9 mouse cellular contexts compared by ENCODE assay signal in genomic region chr1:154688876-154689665, GRCm38 (mm10).
DNase-seq lines count a peak whose midpoint lies in the region; ATAC-seq and TF ChIP-seq lines count a peak whose summit lies in the region.
"Had no signal": no experiment of that assay in that cellular context is flagged by ENCODE, and none has a peak within 500 bp of the region (broad histone marks: within the 10 kb centered on the region; RNA-seq: fewer than 3 reads in every experiment).

No protein-coding gene starts in this region.

- DNase-seq in embryo, embryonic 11 days, result peak; percentile 5
- DNase-seq in embryo, embryonic 10.5 days (ENCODE audit: low spot score), result no peak
- DNase-seq in heart, adult 2 months, result no peak
- DNase-seq in embryonic facial prominence, embryonic 14.5 days (ENCODE audit: low spot score), result peak; percentile 28
- no peak for DNase-seq in urinary bladder, postnatal 10 days (ENCODE audit: low spot score)
- DNase-seq in ovary, postnatal 36 days (ENCODE audit: low spot score), result no peak
- DNase-seq: kidney, adult 2 months had no signal

- H3K27me3 ChIP-seq in heart, embryonic 16.5 days (ENCODE audit: control insufficient read depth, insufficient read depth, low read length), result no peaks in the 10 kb centered on the region
- H3K27me3 ChIP-seq in heart, adult 2 months (ENCODE audit: control insufficient read depth, insufficient read depth, low read length), result no peaks in the 10 kb centered on the region
- H3K27me3 ChIP-seq in embryonic facial prominence, embryonic 14.5 days (replicated peaks; ENCODE audit: control insufficient read depth, insufficient read depth, low read length), result no peaks in the 10 kb centered on the region
- no peaks in the 10 kb centered on the region for H3K27me3 ChIP-seq in midbrain, embryonic 15.5 days (replicated peaks)

- no peak for TF ChIP-seq CTCF in heart, adult 2 months (IDR thresholded peaks at IDR 0.05)

- no peak overlapping the region for H3K27ac ChIP-seq in heart, embryonic 16.5 days (ENCODE audit: low read length)
- no peak overlapping the region for H3K27ac ChIP-seq in heart, adult 2 months
- H3K27ac ChIP-seq in embryonic facial prominence, embryonic 14.5 days (replicated peaks; ENCODE audit: low read depth, low read length), result no peak overlapping the region
- peak overlapping the region; percentile 6; the same call in 1 of the 2 replicates for H3K27ac ChIP-seq in midbrain, embryonic 15.5 days

- intact Hi-C loops in heart, adult 2 months (cut with DNase I), result no loop called here

- H3K4me3 ChIP-seq in heart, embryonic 16.5 days (ENCODE audit: low read length), result peak overlapping the region; percentile 26
- H3K4me3 ChIP-seq in heart, adult 2 months, result no peak overlapping the region
- H3K4me3 ChIP-seq in embryonic facial prominence, embryonic 14.5 days (ENCODE audit: low read depth, low read length), result no peak overlapping the region
- H3K4me3 ChIP-seq in midbrain, embryonic 15.5 days, result no peak overlapping the region

- peak overlapping the region; percentile 50 for H3K4me2 ChIP-seq in heart, embryonic 16.5 days (ENCODE audit: low read depth, low read length)
- H3K4me2 ChIP-seq in embryonic facial prominence, embryonic 14.5 days (ENCODE audit: low read depth, low read length), result peak overlapping the region; percentile 40; the same call in 1 of the 2 replicates
- peak overlapping the region; percentile 6; the same call in 1 of the 2 replicates for H3K4me2 ChIP-seq in midbrain, embryonic 15.5 days

- H3K79me2 ChIP-seq in heart, adult 2 months (replicated peaks; ENCODE audit: control insufficient read depth, insufficient read depth, low read length), result no peaks in the 10 kb centered on the region

- 16% methylated on average over 14 of the region's 14 CpGs for WGBS in heart, embryonic 16.5 days
- WGBS in heart, adult 2 months, result 25% methylated on average over 14 of the region's 14 CpGs
- WGBS in embryonic facial prominence, embryonic 14.5 days, result 28% methylated on average over 14 of the region's 14 CpGs
- WGBS in midbrain, embryonic 15.5 days, result 36% methylated on average over 14 of the region's 14 CpGs

- H3K9ac ChIP-seq in heart, embryonic 16.5 days (ENCODE audit: low read length), result no peak overlapping the region
- H3K9ac ChIP-seq in heart, adult 2 months (ENCODE audit: low read depth, low read length), result no peak overlapping the region
- H3K9ac ChIP-seq in embryonic facial prominence, embryonic 14.5 days (ENCODE audit: low read depth, low read length), result no peak overlapping the region
- no peak overlapping the region for H3K9ac ChIP-seq in midbrain, embryonic 15.5 days

- H3K36me3 ChIP-seq in heart, embryonic 16.5 days (ENCODE audit: control insufficient read depth, insufficient read depth), result no peaks in the 10 kb centered on the region
- H3K36me3 ChIP-seq in heart, adult 2 months (ENCODE audit: control insufficient read depth, insufficient read depth, low read length), result no peaks in the 10 kb centered on the region
- no peaks in the 10 kb centered on the region for H3K36me3 ChIP-seq in embryonic facial prominence, embryonic 14.5 days (ENCODE audit: control insufficient read depth, insufficient read depth, low read length)
- H3K36me3 ChIP-seq in midbrain, embryonic 15.5 days (replicated peaks), result no peaks in the 10 kb centered on the region

- no peaks in the 10 kb centered on the region for H3K9me3 ChIP-seq in heart, embryonic 16.5 days (replicated peaks; ENCODE audit: control insufficient read depth, low read length)
- H3K9me3 ChIP-seq in embryonic facial prominence, embryonic 14.5 days (ENCODE audit: control insufficient read depth, low read length), result no peaks in the 10 kb centered on the region
- no peaks in the 10 kb centered on the region for H3K9me3 ChIP-seq in midbrain, embryonic 15.5 days

- ATAC-seq in heart, embryonic 16.5 days (replicated peaks; ENCODE audit: extremely low read depth, insufficient read depth, low FRiP score), result peak; percentile 70
- ATAC-seq in embryonic facial prominence, embryonic 14.5 days (ENCODE audit: low read depth), result peak; percentile 41; the same call in 1 of the 2 replicates
- ATAC-seq in midbrain, embryonic 15.5 days (replicated peaks), result no peak; the same call in 1 of the 2 replicates

- TF ChIP-seq POLR2A in heart, adult 2 months (IDR thresholded peaks at IDR 0.05; ENCODE audit: insufficient read depth, low read depth, low read length), result no peak

- TF ChIP-seq EP300 in heart, adult 2 months (IDR thresholded peaks at IDR 0.05; ENCODE audit: insufficient read depth, low read depth, low read length), result no peak

- H3K4me1 ChIP-seq in heart, embryonic 16.5 days (ENCODE audit: control insufficient read depth, insufficient read depth, low read length), result 0 out of 2 replicates have a peak, but pooled peaks cover 3% of the 10 kb centered on the region
- no peaks in the 10 kb centered on the region; the same call in 1 of the 2 replicates for H3K4me1 ChIP-seq in heart, adult 2 months (ENCODE audit: control insufficient read depth, insufficient read depth, low read length)
- H3K4me1 ChIP-seq in embryonic facial prominence, embryonic 14.5 days (ENCODE audit: control insufficient read depth, insufficient read depth, low read length), result peaks cover 5% of the 10 kb centered on the region
- H3K4me1 ChIP-seq in midbrain, embryonic 15.5 days, result peaks cover 4% of the 10 kb centered on the region

Comparison
In these comparisons a context has a peak if more than half of its experiments do, and no peak if none do; other contexts are left out.
1. DNase-seq: peak in embryo, embryonic 11 days (single experiment) and embryonic facial prominence, embryonic 14.5 days (single experiment); none in embryo, embryonic 10.5 days (single experiment), heart, adult 2 months (0 of 2), urinary bladder, postnatal 10 days (single experiment) and ovary, postnatal 36 days (single experiment).
2. Peak in every context shown above with its lines, with median percentiles within 50 percentile points of each other: H3K4me2 ChIP-seq.